Mouse (Mus musculus) right cerebral cortex, adult 2 months (tissue): ENCODE measurements at regions not wholly inside any gene's neighbourhood (a gene's known extent, or its start where the extent isn't known, plus 50 kb on each side); places are given as distances from the start of the nearest gene placed in this dataset.
A peak's percentile ranks its signal among the peaks of the same experiment; 100 is the strongest.
"Not testable (repeated sequence)": the region's sequence is repeated elsewhere in the genome, so short reads cannot be mapped to it uniquely, and the experiment has no call there.

Experiments used
- DNase-seq, 2 experiments: peaks; one replicate each; pipeline ENCODE4 v3.0.0; 2021 to 2022; ENCODE audit warnings: low spot score in 2 of 2

DNA sequence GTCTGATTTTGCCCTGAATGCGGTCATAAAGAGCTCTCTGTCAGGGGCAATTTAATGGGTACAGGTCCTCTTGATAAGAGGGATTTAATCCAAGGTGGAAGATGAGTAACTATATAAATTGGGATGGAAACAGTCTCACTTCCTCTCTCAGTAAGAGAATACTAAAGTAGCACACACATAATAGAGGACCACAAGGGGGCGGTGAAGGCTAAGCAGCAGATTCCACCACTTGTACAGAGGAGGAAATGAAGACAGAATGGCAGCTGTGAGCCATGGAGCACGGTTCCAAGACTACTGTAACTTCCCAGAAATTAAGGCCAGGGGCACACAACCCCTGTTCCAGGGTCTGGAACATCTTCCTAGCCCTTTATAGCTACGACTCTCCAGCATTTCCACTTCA, 262.6 kb upstream of the Ywhaq start:
- not testable (repeated sequence) for DNase-seq

DNA sequence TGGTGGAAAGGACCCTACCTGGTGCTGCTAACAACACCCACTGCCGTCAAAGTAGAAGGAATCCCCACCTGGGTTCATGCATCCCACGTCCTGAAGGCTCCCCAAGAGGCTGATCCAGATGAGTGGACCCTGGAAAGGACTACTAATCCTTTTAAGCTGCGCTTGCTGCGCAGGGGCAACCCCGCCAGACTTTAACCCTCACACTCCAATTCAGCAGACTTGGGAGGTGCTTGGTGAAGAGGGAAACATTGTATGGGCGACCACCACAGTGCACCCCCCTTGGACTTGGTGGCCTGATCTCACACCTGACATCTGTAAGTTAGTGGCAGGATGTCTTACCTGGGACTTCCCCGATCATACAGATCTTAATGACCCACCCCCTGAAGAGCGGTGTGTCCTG, 231.9 kb upstream of the Ywhaq start:
- DNase-seq, result not testable (repeated sequence)

DNA sequence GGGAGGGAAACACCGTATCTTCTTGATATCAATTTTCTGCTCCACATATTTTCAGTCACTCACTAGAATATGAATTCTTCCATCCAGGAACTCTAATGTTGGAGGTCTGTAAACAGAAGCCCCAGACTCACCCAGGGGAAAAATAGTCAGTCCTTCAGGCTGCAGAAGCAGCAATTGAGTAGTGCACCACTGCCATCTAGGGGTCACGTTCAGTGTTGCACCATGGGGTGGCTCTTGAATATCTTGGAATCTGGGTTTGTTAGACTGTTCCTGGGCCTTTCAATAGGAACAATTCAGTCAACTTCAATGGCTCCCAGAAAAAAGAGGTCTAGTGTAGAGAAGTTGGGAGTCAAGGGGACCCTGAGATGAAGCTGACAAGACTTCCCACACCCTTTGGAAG, 196.3 kb upstream of the Ywhaq start:
- peak; percentile 64 to 73 for DNase-seq

DNA sequence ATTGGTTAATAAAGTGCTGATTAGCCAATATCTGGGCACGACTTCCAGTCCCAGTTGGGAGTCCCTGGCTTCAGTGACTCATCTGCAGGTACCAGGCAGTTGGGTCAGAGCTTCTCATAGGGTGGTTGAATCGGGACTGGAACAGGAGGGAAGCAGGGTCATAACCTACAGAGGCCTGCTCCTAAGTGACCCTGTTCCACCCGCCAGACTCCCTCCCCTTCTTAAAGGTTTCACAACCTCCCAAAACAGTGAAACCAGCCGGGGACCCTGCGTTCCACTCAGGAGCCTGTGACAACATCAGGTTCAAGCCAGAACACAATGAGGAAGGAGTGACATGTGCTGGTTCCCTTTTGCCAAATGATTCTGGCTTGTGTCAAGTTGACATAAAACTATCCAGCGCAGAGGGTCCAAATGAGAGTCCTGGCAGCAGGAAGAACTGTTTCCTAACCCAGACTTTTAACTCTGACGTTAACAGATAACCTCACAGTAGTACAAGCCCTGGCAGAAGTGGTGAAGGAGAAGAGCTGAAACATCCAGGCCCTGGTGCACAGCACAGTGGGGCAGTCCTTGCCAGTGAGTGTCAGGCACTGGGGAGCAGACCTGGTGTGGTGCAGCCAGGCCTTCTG, 151.1 kb upstream of the Ywhaq start:
- DNase-seq, result no peak

DNA sequence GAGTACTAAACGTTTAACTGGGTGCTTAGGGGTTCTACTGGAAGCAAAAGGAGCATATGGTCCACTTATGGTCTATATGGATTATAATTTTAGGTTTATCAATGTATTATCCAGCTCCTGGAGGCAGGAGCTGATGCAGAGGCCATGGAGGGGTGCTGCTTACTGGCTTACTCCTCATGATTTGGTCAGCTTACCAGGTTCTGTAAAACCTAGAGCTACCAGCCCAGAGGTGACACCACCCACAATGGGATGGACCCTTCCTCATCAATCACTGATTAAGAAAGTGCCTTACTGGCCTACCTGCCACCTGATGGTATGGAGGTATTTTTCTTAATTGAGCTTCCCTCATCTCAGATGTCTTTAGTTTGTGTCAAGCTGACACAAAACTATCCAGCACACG, 126.5 kb upstream of the Ywhaq start:
- DNase-seq, result not testable (repeated sequence)

DNA sequence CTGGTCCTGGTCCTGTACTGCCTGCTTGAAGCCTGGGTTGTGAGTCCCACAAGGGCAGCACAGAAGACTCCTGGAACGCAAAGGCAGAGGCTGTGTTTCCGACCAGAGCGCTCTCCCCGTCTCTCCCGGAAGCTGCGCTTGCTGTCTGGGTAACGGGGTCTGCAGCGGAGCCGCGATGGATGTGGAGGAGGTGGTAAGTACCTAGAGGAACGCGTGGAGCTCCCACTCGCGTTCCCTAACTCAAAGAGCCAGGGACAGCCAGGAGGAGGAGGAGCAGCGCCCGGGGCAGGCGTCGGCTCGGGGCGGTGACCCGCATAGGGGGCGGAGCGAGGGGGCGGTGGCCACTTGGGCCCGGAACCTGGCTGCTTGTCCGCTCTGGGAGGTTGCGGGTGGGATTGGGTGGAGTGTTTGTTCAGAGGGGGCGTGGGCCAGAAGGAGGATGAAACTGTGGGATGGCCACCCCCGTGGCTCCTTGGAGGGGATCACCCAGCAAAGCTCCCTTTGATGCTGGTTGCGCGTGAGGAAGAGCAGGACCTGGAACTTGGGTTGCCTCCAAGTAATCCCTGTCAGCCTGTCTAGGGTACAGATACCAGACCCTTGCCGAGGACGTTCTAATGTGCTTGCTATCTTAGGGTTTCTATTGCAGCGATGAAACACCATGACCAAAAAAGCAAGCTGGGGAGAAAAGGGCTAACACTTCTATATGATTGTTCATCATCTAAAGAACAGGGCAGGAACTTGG, 125.9 kb upstream of the Ywhaq start:
- peak; percentile 64 to 65 for DNase-seq

DNA sequence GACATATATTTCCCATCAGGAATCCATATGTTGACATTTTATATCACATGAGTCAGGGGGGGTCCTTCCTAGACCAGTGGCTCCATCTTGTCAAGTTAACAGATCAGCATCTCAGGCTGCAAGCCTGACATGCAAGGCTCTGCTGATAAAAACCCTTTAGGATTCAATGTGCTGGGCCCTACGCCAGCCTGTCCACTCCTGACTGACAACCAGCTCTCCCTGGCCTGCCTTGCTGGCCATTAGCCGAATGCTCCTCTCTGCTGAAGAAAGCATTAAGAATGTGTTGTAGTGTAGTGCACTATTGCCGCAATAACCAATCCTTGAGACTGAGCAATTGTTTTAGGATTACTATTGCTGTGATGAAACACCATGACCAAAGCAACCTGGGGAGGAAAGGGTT, 114.3 kb upstream of the Ywhaq start:
- no peak for DNase-seq

DNA sequence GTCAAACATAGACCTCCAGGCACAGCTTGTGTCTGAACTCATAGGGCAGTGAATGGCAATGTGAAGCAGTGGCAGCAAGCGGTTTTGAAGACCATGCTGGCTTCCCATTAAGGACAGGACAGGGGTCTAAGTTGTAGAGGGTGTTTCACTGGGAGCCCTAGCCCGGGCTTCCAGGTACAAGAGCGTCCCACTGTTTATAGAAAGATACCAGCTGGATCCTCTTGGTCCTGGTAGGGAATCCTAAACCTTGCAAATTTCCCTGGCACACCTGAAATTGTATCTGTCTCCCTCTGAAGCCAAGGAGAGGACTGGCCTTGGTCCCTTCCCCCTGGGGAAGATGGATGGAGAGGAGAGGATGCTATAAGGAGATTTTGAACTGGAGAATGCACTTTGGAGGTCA, 111.9 kb upstream of the Ywhaq start:
- not testable (repeated sequence) for DNase-seq

DNA sequence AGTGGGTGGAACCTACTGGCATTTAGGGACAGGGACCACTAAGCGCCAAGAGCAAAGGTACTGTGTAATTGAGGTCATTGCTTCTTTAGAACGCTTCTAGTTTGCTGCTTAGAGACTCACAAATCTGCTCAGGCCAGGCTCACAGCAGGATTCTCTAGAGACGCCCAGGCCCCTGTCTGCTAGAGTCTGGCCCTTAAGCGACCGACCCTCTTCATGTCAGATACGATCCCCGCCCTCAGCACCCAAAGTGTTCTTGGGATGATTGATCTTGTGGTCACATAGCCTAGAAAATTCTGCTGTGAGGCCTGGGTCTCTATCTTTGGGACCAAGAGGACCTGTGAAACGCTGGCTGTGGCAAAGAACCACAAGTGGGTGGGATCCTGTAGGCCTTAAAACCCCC, 109.9 kb upstream of the Ywhaq start:
- not testable (repeated sequence) for DNase-seq

DNA sequence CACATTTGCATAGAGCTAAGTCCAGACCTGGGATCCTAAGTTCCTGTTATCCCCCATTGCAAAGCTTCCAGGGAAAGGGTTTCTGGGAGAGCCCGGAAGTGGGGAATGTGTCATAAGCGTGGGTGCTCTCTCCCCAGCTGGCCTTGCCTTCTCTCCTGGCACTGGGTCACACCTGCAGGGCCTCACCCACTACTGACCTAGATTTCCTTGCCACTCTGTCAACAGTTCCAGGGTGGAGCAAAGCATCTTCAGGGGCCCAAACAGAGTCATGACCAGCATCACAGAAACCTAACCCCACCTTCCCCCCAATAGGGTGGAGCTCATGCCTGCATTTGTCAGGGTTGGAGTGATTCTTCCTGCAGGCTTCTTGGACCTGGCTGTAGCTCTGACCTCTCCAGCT, 109.5 kb upstream of the Ywhaq start:
- DNase-seq, result not testable (repeated sequence)

DNA sequence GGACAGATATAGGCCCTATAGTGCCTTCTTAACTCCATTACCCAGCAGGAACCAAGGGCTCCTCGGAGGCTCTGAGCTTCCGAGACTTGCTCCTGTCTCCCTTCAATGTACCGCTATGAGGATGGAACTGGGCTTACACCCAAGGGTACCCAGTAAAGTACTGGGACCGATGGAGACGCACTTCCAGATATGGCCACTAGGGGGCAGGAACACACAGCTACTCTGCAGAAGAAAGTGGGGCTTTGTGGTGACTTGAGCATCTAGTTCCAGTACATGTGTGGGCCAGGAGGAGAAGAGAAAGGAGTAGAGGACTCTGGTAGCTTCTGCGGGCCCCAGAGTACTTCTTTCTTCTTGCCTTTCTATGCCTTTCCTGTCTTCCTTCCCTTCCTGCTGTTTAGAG, 108.1 kb upstream of the Ywhaq start:
- not testable (repeated sequence) for DNase-seq

DNA sequence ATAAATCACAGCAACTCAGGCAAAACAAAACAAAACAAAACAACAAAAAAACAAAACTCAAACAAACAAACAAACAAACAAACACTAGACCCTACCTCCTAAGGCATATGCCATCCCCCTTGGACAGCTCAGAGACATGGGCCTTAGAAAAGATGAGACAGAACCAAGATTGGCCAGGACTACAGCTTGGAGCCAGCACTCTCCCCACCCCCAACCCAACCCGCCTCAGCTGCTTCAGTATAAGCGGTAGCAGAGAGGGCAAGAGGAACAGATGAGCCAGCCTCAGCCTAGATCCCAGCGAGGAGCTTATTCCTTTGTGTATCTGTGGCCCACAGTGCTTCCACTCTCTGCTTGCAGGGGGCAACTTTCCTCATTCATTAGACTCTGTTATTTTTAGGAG, 105.2 kb upstream of the Ywhaq start:
- DNase-seq, result no peak

DNA sequence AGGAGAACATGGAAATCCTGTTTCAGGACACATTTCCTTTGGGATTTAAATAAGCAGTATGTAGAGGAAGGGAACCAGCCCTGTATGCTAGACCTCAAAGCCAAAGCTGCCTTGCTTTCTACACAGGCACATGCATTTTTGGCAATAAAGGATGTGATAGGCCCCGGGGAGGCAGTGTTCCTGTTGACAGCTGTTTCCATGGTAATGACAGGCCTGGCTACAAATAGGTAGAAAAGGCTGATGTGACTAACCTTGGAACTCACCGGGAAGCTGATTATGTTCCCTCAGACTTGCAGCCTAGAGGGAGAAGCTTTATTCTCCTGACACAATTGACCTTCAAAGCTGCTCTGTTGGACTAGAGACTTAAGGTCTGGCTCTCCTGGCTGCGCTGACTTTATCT, 101.6 kb upstream of the Ywhaq start:
- DNase-seq, result peak in 1 of 2 experiments; percentile 18

DNA sequence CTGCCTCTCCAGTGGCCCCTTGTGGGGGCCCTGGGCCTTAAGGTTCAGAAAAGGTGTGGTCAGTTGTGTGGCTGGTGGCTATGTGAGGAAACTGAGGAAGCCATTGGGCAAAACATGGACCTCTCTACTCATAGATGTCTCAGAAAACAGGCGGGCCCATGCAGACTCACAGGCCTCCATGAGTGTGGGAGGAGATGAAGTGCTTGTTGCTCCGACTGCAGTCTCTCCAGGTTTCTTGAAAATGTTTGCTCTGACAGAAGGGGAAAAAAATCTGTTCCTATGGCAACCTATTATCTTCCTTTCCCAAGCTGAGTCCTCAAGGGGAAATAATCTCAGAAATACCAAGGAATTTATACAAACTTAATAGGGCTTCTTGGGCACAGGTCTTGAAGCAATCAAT, 95.3 kb upstream of the Ywhaq start:
- DNase-seq, result peak; percentile 57 to 60

DNA sequence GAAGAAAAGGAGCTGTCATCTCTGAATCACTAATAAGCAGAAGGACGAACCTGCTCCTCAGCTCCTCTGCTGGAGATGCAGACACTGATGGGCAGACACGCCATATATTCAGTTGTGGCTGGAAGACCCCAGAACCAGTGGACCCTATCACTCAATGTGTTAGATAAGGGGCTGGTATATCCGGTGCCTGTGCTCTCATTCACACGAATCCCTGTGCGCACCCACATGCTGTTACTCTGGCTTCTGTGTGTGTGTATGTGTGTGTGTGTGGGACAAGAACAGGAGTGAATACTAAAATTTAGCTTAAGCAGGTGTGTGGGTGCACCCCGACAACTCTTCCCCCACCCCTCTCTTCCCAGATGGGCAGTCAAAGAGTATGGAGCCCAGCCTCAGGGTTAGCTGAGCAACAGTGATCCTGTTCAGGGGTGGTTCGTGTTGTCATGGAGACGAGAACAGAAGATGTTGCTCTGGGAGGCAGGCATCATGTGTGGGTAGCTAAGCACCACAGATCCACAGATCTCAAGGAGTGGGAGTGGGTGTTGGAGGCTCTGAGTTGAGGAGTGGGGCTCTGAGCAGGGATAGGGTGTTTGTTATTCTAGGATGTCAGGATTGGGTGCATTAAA, 93.7 kb upstream of the Ywhaq start:
- peak; percentile 76 for DNase-seq

DNA sequence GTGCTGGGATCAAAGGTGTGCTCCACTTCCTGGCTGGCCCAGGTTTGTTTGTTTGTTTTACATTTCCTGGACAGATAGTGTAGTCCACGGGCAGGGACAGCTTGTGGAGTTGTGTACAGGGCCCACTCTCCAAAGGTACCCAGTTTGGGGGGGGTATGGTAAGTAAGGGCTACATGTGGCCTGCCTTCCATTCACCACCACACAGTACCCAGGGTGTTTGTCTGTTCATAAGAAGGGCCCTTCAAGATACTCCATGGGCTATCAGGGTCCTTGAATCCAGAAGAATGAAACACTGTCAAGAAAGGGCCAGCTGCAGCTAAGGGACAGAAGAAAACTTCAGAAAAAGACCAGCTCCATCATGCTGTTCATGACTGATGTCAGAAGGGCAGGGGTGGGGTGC, 89.6 kb upstream of the Ywhaq start:
- DNase-seq, result no peak

DNA sequence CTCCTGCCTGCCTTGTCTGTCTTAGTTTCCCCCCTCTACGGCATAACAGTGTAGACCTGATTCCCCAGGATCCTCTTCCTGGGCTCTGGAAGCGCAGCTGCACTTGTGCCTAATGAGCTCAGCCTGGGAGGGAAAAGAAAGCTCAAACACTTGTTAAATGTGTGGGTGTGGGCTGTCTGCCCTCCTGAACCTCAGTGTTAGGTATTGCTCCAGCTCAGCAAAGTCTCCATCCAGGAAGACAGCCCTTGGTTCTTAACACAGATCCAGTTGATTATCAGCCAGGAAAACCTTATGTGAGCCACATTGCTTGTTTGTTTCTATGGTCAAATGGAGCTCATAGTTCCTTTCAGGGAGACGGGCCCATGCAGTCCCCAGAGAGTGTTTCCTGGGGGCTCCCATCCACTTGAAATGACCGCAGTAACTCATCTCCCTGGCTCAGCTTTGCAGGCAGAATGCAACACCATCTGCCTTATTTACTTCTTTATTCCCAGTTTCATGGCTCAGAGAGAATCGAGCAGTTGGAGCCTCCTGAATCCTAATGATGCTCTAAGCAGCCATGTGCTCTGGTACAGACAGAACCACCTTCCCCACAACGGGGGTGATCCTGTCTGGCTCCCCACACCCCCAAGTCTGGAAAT, 88.4 kb upstream of the Ywhaq start:
- DNase-seq, result peak in 1 of 2 experiments; percentile 44

DNA sequence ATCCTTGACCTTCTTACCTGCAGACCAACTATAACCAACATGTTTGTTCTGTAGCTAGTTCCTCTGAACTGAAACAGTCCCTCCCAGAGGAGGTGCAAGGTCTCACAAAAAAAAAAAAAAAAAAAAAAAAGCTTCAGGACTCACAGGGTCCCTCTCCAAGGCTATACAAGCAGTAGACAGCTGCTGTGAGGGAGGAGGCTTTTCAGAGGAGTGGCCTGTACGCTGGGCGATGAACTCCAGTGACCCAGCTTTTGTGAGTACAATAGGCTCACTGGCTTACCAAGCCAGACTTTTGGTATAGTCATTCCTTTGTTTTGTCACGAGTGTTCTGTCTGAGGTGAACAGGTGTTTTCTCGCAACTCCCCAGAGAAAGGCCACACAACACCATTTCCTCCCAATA, 85.8 kb upstream of the Ywhaq start:
- no peak for DNase-seq

DNA sequence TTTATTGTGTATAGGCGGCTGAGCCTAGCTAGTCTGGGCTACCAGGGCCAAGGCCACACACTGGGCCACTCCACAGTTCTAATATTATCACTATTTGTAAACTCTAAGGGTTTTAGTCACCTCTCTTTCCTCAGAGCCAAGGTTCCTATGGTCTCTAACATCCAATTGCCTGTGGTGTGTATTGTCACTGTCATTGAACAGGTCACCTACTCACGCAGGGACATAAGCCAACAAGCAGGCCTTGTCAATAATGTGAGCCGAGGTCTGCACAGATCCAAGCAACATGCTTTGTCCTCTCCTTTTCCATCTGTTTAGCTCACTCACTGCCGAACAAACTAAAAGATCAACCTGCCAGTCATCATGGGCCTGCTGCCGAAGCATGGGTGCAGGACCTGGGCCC, 79.5 kb upstream of the Ywhaq start:
- no peak for DNase-seq

DNA sequence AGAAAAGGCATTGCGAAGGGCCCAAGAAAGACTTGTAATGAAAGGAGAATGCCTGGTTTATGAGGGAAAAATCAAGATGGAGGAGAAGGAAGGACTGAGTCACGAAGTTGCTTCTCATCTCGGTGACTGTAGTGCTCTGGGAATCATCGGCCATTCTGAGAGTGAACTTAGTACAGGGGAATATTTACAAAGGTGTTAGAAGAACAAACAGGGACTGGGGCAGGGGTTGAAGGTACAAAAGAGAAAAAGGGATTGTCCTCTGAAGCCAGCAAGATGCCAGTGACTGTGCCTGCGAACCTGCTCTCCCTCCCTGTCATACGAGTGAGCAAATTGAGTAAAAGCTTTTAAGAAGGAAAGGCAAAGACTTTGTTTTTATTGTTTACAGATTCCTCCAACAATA, 78.1 kb upstream of the Ywhaq start:
- DNase-seq, result no peak

DNA sequence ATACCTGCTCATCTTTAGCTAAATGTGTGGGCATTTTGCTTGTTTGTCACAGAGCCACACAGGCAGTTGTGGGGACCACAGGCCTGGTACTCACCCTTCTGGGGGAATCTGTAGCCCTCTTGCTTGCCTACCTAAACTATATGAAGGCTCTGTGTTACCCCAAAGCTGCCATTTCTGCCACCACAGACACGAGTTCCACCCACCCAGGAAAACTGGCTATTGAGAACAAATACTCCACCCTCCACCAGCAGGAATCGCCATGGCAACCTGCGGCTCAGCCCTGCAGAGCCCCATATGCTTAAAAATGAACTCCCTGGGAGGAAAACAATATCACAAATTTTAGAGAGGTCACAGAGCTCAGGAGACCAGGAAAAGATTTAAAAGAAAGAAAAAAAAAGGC, 76.0 kb upstream of the Ywhaq start:
- DNase-seq, result peak; percentile 49 to 63

DNA sequence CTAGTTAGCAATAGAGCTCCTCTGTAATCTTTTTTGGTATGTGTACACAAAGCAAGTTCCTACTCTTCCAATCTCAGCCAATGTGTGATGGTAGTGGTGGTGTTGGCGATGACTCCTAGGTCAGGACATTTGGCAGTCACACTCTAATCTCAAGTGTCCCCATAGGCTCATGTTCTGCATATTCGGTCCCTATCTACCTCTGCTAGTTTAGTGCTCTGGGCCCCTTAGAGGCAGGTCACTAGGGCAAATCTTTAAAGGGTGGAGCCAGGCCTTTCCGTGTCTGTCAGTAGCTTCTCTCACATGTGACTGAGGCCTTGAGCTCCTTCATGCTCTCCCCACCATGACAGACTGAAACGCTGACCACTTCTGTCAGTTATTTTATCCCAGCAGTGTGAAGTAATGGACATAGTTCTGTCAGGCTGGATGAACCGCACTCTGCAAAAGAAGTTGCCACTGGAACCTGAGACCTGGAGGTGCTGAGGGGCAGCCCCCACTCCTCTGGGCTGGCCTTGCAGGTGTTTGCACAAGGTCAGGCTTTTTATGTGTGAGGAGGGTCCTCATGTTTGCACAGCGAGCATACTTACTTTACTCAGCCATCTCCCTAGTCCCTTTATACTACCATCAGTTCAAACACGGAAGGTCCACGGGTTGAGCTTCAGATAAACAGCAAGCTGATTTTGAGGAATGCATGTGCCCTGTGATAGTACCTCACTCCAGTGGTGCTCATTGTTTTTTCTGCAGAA, 75.3 kb upstream of the Ywhaq start:
- no peak for DNase-seq
